Mouse (Mus musculus): Measurements from ENCODE around the gene Hmgb1.

Hmgb1 gene

DNA sequence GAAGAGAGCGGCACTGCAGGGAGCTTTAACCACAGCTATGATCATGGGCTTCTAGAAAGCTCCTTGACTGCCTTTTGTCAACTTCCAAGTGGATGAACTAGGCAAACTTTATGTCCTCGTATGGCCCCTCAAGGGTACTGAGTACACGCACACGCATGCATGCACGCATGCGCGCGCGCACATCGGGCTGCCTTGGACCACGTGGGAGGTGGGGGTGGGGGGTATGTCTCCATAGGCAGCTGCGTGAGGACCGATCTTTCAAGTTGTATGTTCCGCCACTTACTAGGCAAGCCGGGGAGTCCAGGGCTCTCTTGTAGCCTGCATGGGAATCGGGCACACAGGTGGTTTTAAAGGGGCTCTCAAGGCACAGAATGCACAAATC, 163.6 kb downstream of the Hmgb1 start:
- DNase-seq (ENCODE audit: low spot score) = no peak

DNA sequence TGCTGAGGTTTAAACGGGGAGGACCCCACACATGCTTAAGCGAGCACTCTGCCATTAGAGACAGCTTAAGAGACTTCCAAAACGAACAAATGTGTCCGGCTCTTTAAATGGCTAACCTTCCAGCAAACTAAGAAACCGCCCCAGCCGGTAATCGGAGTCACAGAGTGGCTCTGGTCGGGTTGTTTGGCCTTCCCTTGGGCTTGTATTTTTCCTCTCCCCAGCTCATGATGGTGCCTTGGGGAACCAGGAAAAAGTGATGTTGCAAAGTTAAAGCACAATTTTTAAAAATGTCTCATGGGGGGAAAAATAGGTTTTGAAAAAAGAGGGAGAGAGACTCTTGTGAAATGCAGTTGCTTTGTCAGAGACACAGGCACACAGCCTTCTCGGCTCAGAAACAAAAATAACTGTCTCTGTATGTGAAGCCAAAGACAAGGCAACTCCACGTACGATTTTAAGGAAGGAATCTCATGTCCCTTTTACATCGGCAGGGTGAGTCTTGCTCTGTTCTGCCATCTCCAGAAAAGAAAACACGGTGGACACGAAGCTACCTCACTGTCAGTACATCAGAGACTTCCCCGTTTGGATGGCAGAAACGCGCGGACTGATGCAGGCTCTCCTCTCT, 164.1 kb downstream of the Hmgb1 start:
- DNase-seq (ENCODE audit: low spot score) = no peak

DNA sequence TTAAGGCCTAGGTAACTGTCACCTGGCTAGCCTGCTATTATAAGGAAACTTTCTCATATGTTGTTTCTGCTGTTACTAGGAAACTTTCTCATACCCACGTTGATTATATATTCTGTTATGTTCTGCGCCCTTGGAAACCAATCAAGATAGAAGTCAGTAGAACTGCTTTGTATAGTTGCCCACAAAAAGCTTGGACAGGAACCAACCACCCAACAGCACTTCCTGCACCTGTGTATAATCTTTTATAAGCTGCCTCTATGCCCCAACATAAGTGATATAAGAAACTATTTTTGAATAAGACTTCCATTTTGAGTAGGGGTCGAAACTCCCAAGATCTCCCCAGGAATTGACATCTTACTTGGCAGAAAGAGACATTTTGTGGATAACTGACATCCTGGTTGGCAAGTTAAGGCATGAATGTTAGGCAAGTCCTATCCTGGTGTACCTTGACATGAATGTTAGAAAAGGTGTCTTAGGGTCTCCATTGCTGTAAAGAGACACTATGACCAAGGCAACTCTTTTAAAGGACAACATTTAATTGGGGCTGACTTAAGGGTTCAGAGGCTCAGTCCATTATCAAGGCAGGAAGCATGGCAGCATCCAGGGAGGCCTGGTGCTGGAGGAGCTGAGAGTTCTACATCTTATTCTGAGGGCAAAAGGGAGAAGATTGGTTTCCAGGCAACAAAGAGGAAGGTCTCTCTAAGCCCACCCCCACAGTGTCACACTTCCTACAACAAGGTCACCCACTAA, 166.4 kb downstream of the Hmgb1 start:
- no peak for DNase-seq (ENCODE audit: low spot score)

DNA sequence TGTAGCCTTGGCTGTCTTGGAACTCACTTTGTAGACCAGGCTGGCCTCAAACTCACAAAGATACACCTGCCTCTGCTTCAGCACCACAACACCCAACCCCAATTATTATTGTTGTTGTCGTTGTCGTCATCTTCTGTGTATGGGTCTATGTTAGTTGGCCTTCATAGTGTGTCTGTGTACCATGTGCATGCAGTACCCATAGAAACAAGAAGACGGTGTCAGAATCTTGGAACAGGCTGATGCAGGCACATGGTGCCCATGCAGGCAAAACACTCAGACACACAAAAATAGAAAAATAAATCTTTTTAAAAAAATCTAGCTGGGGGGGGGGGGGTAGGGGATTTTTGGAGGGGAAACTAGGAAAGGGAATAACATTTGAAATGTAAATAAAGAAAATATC, 167.1 kb downstream of the Hmgb1 start:
- no peak for DNase-seq (ENCODE audit: low spot score)

DNA sequence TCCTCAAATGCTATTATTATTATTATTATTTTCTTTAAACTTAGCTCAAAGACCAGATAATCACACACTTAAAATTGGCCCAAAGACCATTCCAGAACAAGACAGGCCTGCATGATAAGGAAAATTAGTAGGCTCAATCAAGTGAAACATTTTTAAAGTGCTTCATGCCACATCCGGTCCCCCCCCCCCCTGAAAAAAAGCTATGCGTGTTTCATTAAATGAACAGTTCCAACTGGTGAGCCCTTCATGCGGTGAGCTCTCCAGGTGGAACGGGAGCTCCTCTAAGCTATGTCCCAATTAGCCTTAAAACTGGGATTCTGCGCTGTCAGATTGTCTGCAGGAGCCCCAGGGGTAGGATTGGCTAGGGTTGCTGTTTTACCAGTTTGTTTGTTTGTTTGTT, 168.0 kb downstream of the Hmgb1 start:
- DNase-seq (ENCODE audit: low spot score) = no peak

DNA sequence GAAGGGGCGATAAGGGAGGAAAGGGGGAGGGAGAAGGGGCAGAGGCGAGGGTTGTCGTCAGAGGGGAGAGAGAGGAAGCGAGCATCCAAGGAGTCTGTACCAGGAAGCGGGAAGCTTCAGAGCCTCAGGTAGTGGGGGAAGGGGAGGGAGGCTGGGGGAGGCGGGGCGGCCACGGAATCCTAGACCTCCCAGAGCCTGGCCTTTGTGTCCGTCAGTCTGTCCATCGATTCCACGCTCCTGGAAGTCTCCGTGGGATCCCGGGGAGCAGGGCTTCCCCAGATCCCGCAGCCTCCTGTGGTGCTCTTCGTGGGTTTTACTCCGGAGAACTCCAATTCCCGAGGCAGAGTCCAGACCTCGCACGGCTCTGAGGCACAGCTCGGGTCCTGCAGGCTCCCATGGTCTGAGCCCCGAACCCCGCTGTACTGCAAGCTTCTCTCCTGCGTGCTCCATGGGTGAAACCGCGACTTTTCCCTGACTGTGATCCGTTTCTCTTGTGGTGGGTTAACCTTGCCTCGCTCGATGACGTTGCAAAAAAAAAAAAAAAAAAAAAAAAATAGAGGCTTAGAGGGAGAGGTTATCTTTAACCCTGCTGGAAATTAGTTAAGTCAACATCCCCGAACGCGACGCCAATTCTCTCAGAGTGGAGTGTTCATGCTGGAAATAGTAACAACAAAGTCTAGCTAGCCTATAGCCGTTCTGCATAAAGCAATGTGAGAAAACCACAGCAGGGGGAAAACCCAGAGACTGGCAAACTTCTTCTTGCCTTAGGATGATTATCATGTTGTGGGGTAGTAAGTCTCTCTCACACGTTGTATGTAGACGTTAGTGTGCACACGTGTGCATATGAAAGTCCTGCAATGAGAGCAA, 168.7 kb downstream of the Hmgb1 start:
- no peak for DNase-seq (ENCODE audit: low spot score)

DNA sequence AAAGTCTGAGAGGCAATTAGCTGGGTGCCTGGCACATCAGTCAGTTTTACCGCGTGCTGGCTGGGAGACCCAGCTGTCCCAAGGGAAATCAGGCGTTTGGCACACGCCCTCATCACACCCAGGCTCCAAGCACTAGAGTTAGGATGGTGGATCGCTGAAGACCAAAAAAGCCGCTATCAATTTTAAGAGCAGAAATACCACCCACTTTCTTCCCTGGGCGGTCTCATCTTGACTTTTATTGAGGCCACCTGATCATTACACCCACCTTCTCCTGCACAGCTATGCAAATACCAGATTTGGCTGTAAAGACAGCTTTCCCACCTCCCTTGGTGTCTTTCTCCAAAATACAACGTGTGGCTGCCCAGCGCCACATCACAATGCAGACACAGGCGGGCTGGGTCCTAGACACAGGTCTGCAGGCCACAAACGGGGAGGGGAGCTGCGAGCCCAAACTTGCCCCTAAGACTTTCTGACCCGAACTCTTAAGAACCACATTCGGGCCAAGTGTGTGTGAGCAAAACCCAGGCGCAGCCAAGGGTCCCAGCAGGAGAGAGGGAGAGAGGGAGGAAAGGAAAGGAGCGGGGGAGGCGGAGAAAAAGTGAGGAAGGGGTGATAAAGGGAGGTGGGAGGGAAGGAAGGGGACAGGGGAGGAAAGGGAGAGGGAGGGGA, 169.6 kb downstream of the Hmgb1 start:
- no peak for DNase-seq (ENCODE audit: low spot score)

DNA sequence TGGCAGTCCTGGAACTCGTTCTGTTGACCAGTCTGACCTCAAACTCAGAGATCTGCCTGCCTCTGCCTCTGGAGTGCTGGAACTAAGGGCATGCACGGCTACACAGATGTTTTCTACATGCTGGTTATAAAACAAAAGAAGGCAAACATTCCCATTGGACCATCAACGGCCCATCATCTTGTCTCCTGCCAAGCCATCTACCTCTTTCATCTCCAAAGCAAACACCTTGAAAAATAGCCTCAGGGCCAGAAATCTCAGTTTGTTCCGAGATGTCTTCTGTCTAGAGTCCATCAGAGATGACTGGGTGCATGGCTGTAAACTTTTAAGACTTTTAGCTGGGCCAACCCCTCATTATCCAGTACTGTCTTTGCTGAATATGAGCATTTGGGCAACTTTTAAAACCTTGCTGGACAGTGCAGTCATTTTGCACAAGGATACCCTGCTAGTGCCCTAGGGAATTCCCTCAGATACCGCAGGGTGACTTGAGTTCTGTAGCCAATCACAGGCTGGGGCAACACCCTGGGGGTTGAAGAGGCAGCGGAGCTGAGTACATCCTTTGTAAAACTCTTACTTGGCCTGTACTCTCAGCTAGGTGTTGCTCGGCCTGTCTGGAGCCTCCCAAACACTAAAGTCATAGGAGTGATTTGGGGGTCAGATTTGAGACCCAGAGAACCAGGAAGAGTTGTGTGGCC, 170.3 kb downstream of the Hmgb1 start:
- DNase-seq (ENCODE audit: low spot score) = no peak

DNA sequence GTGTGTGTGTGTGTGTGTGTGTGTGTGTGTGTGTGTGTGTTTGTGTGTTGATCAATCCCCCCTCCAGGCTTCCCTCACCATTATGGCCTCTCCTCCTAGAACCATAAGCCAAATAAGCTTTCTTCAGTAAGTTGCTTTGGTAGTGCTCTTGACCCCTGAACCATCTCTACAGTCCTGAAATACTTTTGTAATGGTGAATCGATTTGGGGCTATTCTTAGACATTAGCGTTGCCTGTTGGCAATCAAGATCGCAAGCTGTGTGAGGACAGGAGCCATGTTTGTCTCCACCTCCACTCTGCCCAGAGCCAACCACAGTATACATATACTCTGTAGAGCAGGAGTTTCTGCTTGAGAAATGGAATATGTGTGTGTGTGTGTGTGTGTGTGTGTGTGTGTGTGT, 175.2 kb downstream of the Hmgb1 start:
- DNase-seq (ENCODE audit: low spot score) = no peak

DNA sequence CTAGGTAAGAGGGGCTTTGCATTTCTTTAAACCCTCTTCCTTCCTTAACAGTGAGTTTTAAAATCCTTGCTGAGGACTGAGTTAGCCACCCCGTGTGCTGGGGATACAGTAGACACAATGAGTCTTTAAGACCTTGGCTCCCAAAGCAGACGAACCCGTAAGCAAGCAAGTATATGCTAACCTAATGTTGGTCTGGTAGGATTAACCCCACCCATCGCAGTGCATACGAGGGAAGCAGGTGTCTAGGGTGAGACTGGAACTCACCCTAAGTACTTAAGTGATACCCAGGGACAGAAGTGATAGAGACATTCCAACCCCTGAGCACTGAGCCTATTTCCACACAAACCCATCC, 177.0 kb downstream of the Hmgb1 start:
- no peak for DNase-seq (ENCODE audit: low spot score)

DNA sequence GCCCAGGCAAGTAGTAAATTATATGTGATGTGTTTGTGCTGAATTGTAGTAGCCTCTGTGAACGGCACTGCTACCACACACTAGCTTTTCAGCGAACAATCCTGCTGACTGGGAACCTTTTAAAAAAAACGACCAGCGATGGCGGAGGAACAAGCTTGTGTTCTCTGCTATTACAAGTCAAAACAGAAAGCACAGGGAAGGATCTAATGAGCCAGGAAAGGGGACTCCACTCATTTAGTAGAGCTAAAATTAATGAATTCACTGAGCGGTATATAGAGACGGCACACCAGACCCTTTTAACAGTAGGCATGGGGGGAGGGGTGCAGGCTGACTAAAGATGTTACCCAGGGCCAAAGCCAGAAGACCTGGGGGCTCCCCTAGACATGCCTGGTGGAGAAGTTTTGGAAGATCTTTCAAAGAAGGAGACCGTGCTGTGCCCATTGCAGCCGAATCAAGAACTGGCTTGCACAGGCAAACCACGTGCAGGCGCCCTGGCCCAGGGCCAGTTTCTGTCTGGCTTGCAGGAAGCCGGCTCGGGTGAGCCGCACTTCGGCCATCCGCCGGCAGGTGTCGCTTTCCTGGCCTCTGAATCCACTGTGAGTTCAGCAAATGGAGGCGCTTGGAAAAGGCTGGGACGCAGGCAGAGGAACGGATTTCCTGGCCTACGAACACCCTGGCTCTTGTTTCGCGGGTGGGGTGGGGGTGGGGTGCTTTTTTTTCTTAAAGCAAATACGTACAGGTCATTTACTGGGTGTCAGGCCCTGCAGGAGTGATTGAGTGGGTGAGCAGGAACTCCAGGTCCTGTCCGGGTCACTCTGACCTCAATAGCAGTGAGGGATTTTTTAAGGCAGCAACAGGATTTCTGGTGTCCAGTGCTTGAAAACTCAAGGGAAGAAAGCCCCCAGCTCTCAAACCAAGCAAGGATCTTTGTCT, 177.7 kb downstream of the Hmgb1 start:
- peak; percentile 100 for DNase-seq (ENCODE audit: low spot score)

DNA sequence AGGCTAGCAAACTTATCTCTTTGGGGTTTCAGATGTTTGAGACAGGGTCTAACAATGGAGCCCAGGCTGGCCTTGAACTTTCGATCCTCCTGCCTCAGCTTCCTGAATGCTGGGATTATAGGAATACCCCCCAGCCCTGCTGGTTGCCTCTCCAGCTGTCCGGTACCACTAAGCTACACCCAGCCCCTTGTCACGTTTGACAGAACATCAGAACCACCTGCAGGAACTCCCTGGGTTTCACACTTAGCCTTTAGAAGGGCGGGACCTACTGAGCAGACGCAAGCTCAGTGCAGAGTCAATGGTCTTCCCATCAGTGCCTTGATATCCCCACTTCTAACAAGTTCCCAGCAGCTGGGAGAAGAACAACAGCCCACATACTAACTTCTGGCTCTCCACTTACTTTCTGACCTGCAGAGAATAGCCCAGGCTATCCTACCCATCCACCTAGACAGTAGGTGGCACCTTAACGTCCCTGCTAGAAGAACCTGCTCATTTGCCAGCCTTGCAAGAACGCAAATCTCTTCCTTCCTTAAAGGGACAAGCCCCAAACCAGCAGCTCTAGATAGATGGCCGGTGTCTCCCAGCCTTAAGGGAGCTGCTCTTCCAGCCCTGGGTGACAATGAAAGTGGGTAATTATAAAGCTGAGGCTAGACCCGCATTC, 178.5 kb downstream of the Hmgb1 start:
- DNase-seq (ENCODE audit: low spot score) = no peak

DNA sequence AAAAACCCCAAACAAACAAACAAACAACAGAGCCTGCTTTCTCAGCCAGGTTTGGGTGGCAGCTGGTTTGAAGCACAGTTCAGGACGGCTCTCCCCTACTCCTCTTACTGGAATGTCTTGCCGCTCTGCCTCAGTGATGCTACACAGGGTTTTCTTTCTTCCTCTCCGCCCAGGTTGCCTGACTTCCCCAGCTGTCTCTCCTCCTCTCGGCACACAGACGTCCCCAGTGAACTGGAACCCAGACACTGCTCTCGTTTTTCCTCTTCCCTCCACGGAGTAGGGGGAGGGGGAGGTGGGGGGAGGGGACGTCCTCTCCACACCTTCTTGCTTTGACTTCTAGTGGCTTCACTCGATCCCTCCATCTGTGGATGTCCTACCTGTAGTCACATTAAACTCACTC, 179.2 kb downstream of the Hmgb1 start:
- no peak for DNase-seq (ENCODE audit: low spot score)

DNA sequence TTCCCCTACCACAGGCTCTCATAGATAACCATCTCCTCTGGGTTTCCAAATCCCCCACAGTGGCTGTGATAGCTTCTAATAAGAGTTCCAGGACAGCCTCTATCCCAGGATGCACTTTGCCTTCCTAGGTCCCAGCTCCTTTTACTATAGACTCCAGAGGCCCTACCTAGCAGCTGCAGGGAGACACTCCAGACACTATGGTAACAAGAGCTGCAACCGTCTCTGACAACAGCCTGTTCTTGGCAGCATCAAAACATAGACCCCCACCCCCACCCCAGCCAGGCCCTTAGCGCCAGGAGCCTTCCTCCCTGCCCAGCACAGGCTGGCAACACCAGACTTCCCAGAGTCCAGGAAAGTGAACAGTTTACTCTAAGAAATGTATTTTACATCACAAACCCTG, 181.2 kb downstream of the Hmgb1 start:
- DNase-seq (ENCODE audit: low spot score) = no peak

DNA sequence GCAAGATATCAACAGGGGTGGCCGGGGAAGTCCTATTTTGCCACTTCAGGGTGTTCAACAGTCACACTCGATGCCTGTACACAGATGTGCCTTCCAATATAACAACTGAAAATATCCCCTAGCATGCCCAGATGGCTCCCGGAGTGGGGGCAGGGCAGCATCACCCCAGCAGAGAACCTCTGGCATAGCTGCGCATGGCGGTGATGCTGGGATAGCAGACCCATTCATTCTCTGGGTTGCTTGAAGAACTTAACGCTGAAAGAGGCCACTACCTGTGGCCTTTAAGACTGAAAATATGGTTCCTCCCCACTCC, 181.5 kb downstream of the Hmgb1 start:
- DNase-seq (ENCODE audit: low spot score) = no peak

DNA sequence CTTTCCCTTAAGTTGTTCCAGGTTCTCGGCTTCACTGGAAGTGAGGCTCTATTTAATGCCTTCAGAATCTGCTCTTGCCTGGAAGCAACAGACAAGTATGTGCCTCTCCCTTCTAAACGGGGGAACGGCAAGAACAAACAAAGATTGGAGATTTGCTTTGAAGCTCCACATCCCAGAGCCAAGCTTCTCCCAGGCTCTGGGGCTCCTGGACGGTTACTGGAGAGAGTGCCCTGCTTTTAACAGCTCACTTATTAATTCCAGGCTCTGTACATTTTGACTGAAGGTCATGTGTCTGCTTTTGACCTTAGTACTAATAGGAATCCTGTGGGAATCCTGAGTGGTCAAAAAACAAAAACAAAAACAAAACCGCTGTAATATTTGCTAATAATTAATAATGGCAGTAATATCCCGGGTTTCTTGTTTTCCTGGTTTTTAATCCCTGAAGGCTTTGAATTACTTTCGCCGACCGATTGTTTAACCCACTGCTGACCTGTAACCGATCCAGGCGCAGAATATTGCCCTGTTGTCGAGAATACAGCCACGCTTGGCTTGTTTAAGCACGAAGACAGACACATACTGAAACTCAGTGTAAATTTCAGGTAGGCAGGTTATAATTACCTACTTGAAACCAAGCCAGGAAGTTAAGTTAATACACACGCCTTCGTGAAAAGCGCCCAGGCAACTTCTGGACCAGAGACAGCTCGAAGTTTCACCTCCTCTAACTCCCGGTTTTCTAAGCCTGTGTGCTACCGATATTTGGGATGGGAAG, 182.1 kb downstream of the Hmgb1 start:
- no peak for DNase-seq (ENCODE audit: low spot score)

DNA sequence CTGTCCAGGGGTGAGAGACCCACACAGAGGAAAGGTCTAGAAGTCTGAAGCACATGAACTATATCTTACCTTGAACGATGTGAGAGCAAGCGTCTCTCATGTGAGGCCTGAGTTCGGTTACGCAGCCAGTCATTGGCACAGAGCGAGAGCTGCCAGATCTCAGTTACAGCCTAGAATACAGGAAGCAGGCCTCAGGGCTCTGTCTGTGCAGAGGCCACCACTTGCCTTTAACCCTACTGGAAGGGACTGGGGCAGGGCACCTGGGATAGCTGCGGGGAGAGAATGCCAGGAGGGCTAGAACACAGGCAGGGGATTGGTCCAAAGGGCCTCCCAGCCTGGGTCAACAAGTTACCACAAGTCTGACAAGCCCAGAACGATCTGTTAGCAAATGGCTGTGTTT, 184.5 kb downstream of the Hmgb1 start:
- DNase-seq (ENCODE audit: low spot score) = no peak

DNA sequence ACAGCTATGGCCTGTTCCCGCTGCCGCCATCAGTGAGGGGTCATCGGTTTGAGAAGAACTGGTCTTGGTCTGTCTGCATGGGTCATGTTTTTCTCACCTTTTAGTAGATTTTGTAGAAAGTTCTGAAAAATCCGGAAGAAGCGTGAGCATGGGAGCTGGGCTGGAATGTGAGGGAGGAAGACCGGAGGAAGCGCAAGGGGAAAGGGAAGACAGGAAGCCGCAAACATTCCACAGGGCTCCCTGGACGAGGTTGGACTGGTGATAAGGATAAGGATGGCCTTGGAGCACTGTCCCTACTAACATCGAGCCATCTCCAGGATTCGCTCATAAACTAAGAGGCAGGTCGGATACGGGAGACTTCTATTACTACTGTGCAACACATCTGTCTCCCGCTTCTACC, 185.8 kb downstream of the Hmgb1 start:
- DNase-seq (ENCODE audit: low spot score) = no peak

DNA sequence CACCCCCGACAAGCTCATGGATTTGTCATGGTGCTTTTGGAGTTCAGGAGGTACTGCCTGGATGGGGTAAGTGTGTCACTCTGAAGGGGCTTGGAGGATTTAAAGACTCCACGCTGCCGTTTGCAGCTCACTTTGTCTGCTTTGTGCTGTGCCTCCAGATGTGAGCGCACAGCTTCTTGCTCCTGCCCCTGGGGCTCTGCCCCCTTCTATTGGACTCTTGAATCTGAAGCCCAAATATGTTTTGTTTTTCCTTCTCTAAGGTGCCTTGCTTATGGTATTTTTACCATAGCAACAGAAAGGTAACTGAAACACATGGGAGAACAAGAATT, 187.6 kb downstream of the Hmgb1 start:
- no peak for DNase-seq (ENCODE audit: low spot score)
